Mouse (Mus musculus) heart, embryonic 15.5 days (tissue): ENCODE data around the gene Epc2. TPM values are rescaled to one million over a fixed set of nuclear protein-coding genes. Genes with fewer than 3 reads are reported as not detected.
"Not testable (repeated sequence)": the region's sequence is repeated elsewhere in the genome, so short reads cannot be mapped to it uniquely, and the experiment has no call there.

Source experiments
- ATAC-seq: fragments of 200-750 bp; cut with Nextera tagmentation; replicated peaks from 2 replicates; pipeline ENCODE4 v1.8.0; 2017; ENCODE audit warnings: low read depth, moderate TSS enrichment; ENCODE audit not compliant: insufficient number of reproducible peaks, insufficient read depth, low FRiP score
- H3K27ac ChIP-seq: fragments of 300-500 bp; sonication (generic); 2 replicates; pipeline ENCODE4 v1.5.1; 2015; ENCODE audit warnings: mild to moderate bottlenecking, inconsistent platforms
- H3K27me3 ChIP-seq: fragments of 300-500 bp; sonication (generic); 2 replicates; pipeline ENCODE4 v1.6.1; 2015; ENCODE audit warnings: inconsistent platforms
- H3K36me3 ChIP-seq: fragments of 300-500 bp; sonication (generic); 2 replicates; pipeline ENCODE4 v1.6.1; 2015; ENCODE audit warnings: mild to moderate bottlenecking, inconsistent platforms
- H3K4me1 ChIP-seq: fragments of 300-500 bp; sonication (generic); replicated peaks from 2 replicates; pipeline ENCODE4 v1.6.1; 2015; ENCODE audit warnings: inconsistent platforms
- H3K4me2 ChIP-seq: fragments of 300-500 bp; sonication (generic); 2 replicates; pipeline ENCODE4 v1.6.1; 2015; ENCODE audit warnings: inconsistent platforms, mild to moderate bottlenecking, moderate library complexity
- H3K4me3 ChIP-seq: fragments of 300-500 bp; sonication (generic); 2 replicates; pipeline ENCODE4 v1.5.1; 2015; ENCODE audit warnings: mild to moderate bottlenecking, inconsistent platforms
- H3K9ac ChIP-seq: fragments of 300-500 bp; sonication (generic); 2 replicates; pipeline ENCODE4 v1.6.1; 2015; ENCODE audit warnings: mild to moderate bottlenecking, inconsistent platforms
- H3K9me3 ChIP-seq: fragments of 300-500 bp; sonication (generic); replicated peaks from 2 replicates; pipeline ENCODE4 v1.6.1; 2016; ENCODE audit warnings: inconsistent platforms
- WGBS: fragments of 180-500 bp; shearing (Covaris S2); methylation state at CpG from one replicate; pipeline ENCODE4 v1.1.7; 2015; ENCODE audit warnings: mixed read lengths; 5-methylcytosine and 5-hydroxymethylcytosine counted together
- polyA plus RNA-seq: library from polyadenylated mRNA; unstranded; fragments of >200 nt; fragmentation: Nextera tagmentation; extraction: Ambion mirVana; gene quantifications from 2 replicates; pipeline ENCODE4 v1.2.1, GENCODE M21; 2015

The Epc2 gene
- polyA plus RNA-seq, 1 experiment from 2014 or later, result 4.1 TPM

- H3K9ac ChIP-seq, result no peak overlapping the region
- H3K4me1 ChIP-seq, result peaks cover 16% of the 10 kb centered on the region
- H3K27ac ChIP-seq, result no peak overlapping the region
- no peak overlapping the region for H3K4me2 ChIP-seq
- ATAC-seq, result no peak
- no peaks in the 10 kb centered on the region for H3K27me3 ChIP-seq
- 70% methylated on average over 6 of the region's 6 CpGs for WGBS
- no peak overlapping the region for H3K4me3 ChIP-seq
- H3K9me3 ChIP-seq, result no peaks in the 10 kb centered on the region
- no peaks in the 10 kb centered on the region for H3K36me3 ChIP-seq
Measured at GRCm38 (mm10) chr2:49472443-49472842, 21.2 kb downstream of the Epc2 start.

- H3K4me1 ChIP-seq, result no peaks in the 10 kb centered on the region
- H3K9ac ChIP-seq, result no peak overlapping the region
- no peaks in the 10 kb centered on the region for H3K27me3 ChIP-seq
- ATAC-seq, result no peak
- H3K4me2 ChIP-seq, result no peak overlapping the region
- no peak overlapping the region for H3K4me3 ChIP-seq
- no peak overlapping the region for H3K27ac ChIP-seq
- no peaks in the 10 kb centered on the region for H3K36me3 ChIP-seq
- no peaks in the 10 kb centered on the region for H3K9me3 ChIP-seq
Measured at GRCm38 (mm10) chr2:49482146-49482545, 30.9 kb downstream of the Epc2 start.

GRCm38 (mm10) chr2:49483382-49483781 lies 32.1 kb downstream of the Epc2 start:
- WGBS, result 90% methylated on average over 5 of the region's 5 CpGs
- Histone ChIP-seq H3K4me2 (no peak overlapping the region), H3K4me1 (no peaks in the 10 kb centered on the region), H3K9me3 (no peaks in the 10 kb centered on the region), H3K27ac (no peak overlapping the region), H3K9ac (no peak overlapping the region), H3K4me3 (no peak overlapping the region), H3K27me3 (no peaks in the 10 kb centered on the region), H3K36me3 (no peaks in the 10 kb centered on the region)
- ATAC-seq, result no peak

- Histone ChIP-seq H3K27ac (no peak overlapping the region), H3K4me2 (no peak overlapping the region), H3K9me3 (no peaks in the 10 kb centered on the region), H3K4me3 (no peak overlapping the region), H3K27me3 (no peaks in the 10 kb centered on the region), H3K9ac (no peak overlapping the region), H3K36me3 (no peaks in the 10 kb centered on the region), H3K4me1 (0 out of 2 replicates have a peak, but pooled peaks cover 5% of the 10 kb centered on the region)
- no peak for ATAC-seq
- 45% methylated on average over 4 of the region's 4 CpGs for WGBS
Measured at GRCm38 (mm10) chr2:49501435-49501834, 50.1 kb downstream of the Epc2 start.

- no peak for ATAC-seq
- Histone ChIP-seq H3K36me3 (no peaks in the 10 kb centered on the region), H3K9me3 (no peaks in the 10 kb centered on the region), H3K9ac (no peak overlapping the region), H3K4me3 (no peak overlapping the region), H3K27me3 (no peaks in the 10 kb centered on the region), H3K4me1 (0 out of 2 replicates have a peak, but pooled peaks cover 5% of the 10 kb centered on the region), H3K27ac (no peak overlapping the region), H3K4me2 (no peak overlapping the region)
- WGBS, result 42% methylated on average over 3 of the region's 3 CpGs
Measured at GRCm38 (mm10) chr2:49503596-49503995, 52.3 kb downstream of the Epc2 start.

- not testable (repeated sequence) for H3K36me3 ChIP-seq, H3K4me3 ChIP-seq, H3K4me1 ChIP-seq, H3K9me3 ChIP-seq, H3K9ac ChIP-seq, H3K27ac ChIP-seq, ATAC-seq, H3K4me2 ChIP-seq, H3K27me3 ChIP-seq
- WGBS, result 81% methylated on average over 1 of the region's 1 CpGs
Measured at GRCm38 (mm10) chr2:49505151-49505550, 53.9 kb downstream of the Epc2 start.

GRCm38 (mm10) chr2:49510832-49511231 lies 59.5 kb downstream of the Epc2 start:
- no peak overlapping the region for H3K27ac ChIP-seq
- no peaks in the 10 kb centered on the region for H3K9me3 ChIP-seq
- 38% methylated on average over 1 of the region's 1 CpGs for WGBS
- no peak for ATAC-seq
- no peak overlapping the region for H3K9ac ChIP-seq
- H3K4me1 ChIP-seq, result peaks cover 15% of the 10 kb centered on the region
- H3K27me3 ChIP-seq, result no peaks in the 10 kb centered on the region
- no peaks in the 10 kb centered on the region for H3K36me3 ChIP-seq
- H3K4me2 ChIP-seq, result no peak overlapping the region
- H3K4me3 ChIP-seq, result no peak overlapping the region

- Histone ChIP-seq H3K27ac (0 out of 2 replicates have a peak overlapping the region, but pooled peaks have one; percentile 4), H3K4me1 (peaks cover 22% of the 10 kb centered on the region)
Measured at GRCm38 (mm10) chr2:49516011-49516410, 64.7 kb downstream of the Epc2 start.

GRCm38 (mm10) chr2:49520409-49520808 lies 69.1 kb downstream of the Epc2 start:
- ATAC-seq, result no peak
- Histone ChIP-seq H3K27me3 (no peaks in the 10 kb centered on the region), H3K4me3 (no peak overlapping the region), H3K4me1 (peaks cover 11% of the 10 kb centered on the region), H3K27ac (no peak overlapping the region), H3K36me3 (peaks cover 18% of the 10 kb centered on the region), H3K4me2 (no peak overlapping the region), H3K9me3 (no peaks in the 10 kb centered on the region), H3K9ac (no peak overlapping the region)
- WGBS, result 78% methylated on average over 2 of the region's 2 CpGs

More at GRCm38 (mm10) chr2:49516011-49516410, 64.7 kb downstream of the Epc2 start:
- no peaks in the 10 kb centered on the region for H3K36me3 ChIP-seq
- no peak for ATAC-seq
- H3K4me2 ChIP-seq, result no peak overlapping the region
- no peak overlapping the region for H3K9ac ChIP-seq
- no peaks in the 10 kb centered on the region for H3K27me3 ChIP-seq
- no peak overlapping the region for H3K4me3 ChIP-seq
- no peaks in the 10 kb centered on the region for H3K9me3 ChIP-seq
- 55% methylated on average over 2 of the region's 2 CpGs for WGBS

- no peak overlapping the region for H3K4me2 ChIP-seq
- H3K36me3 ChIP-seq, result peaks cover 18% of the 10 kb centered on the region
- no peaks in the 10 kb centered on the region for H3K9me3 ChIP-seq
- no peak overlapping the region for H3K27ac ChIP-seq
- 71% methylated on average over 1 of the region's 1 CpGs for WGBS
- peaks cover 5% of the 10 kb centered on the region for H3K4me1 ChIP-seq
- ATAC-seq, result no peak
- no peaks in the 10 kb centered on the region for H3K27me3 ChIP-seq
- H3K4me3 ChIP-seq, result no peak overlapping the region
- no peak overlapping the region for H3K9ac ChIP-seq
Measured at GRCm38 (mm10) chr2:49520989-49521388, 69.7 kb downstream of the Epc2 start.

- Histone ChIP-seq H3K36me3 (peaks cover 18% of the 10 kb centered on the region), H3K9me3 (no peaks in the 10 kb centered on the region), H3K27me3 (no peaks in the 10 kb centered on the region), H3K4me3 (no peak overlapping the region), H3K27ac (no peak overlapping the region), H3K4me1 (0 out of 2 replicates have a peak, but pooled peaks cover 2% of the 10 kb centered on the region), H3K9ac (no peak overlapping the region), H3K4me2 (no peak overlapping the region)
- ATAC-seq, result no peak
- WGBS, result 74% methylated on average over 2 of the region's 2 CpGs
Measured at GRCm38 (mm10) chr2:49521564-49521963, 70.3 kb downstream of the Epc2 start.

- Histone ChIP-seq H3K4me1 (0 out of 2 replicates have a peak, but pooled peaks cover 2% of the 10 kb centered on the region), H3K4me3 (no peak overlapping the region), H3K27ac (no peak overlapping the region), H3K27me3 (no peaks in the 10 kb centered on the region), H3K4me2 (no peak overlapping the region), H3K36me3 (peaks cover 18% of the 10 kb centered on the region), H3K9me3 (no peaks in the 10 kb centered on the region), H3K9ac (no peak overlapping the region)
- ATAC-seq, result no peak
- 90% methylated on average over 4 of the region's 4 CpGs for WGBS
Measured at GRCm38 (mm10) chr2:49522578-49522977, 71.3 kb downstream of the Epc2 start.
